Mouse (Mus musculus) right cerebral cortex, postnatal 25 days (tissue): Measurements from ENCODE around the gene Mrpl24.
"Not testable (repeated sequence)": the region's sequence is repeated elsewhere in the genome, so short reads cannot be mapped to it uniquely, and the experiment has no call there.

Source experiments
- DNase-seq: peaks from one replicate; pipeline ENCODE4 v3.0.0; 2022

The Mrpl24 gene

DNA sequence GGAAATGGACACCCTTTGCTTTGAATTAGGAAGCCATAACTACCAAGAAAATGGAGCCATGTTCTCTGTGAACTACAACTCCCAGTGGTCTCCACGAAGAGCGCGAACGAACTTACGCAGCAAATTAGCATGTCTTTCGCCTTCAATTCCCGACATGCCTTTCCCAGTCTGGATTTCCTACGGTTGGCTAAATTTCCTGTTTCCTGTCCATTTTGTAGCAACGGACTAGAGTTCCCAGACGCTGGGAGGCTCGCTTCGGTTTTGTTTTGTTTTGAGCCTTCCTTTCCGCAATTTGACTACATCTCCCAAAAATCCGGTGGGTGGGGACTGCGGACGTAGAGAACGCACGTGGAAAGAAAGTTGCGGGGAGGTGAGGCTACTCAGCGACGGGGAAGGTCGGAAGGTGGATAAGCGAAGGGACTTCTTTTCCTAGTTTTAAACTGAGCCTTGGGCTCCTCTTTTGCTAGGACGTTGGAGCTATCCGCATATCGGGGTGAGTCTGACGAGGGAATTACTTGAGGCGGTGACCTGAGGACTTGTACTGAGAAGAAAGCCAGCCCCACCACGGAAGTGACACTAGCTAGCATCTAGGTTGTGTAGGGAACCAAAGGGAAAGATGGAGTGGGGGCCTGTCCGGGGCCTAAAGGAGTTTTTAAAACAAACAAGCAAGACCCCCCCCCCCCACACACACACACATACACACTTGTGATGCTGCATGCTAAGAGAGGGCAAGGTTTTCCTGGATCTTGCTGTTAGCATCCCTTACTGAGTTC, at the start of gene Mrpl24:
Gene Mrpl24 (plus strand): TSS at position 171 of the 773 bp plus-strand sequence.
- DNase-seq: peak; percentile 84

DNA sequence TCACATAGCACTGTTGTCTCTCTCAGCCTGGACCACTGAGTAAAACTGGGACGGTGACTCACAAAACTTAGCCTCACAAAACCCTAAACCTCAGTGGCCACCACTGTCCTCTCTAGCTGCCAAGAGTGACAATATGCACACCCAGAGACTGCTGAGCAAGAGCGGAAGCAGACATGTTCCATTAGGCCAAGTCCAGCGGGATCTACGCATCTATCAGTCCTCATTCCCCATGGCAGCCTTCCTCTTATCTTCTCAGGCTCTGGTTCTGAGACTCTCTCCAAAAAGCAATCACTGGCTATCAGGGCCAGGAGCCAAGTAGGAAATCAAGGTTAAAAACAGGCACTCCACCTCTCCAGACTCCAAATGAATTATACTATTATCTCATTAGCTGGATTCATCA, 41.6 kb upstream of the Mrpl24 start:
- no peak for DNase-seq

DNA sequence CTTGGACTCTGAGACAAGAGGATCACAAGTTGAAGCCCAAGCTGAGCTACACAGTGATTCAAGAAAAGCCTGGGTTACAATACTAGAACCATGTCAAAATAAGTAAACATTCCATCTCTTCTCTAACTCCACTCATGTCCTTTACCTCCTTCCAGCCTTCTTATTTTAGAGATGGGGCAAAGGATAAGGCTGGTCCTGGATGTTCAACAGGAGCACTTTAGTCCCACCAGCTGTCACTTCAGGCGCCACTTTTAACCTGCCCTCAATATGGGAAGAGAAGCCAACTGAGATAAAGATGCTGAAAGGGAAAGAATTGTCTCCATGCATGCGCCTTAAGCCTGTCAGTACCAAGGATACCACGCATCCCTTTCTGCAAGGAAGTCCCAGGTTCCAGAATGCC, 35.0 kb upstream of the Mrpl24 start:
- no peak for DNase-seq

DNA sequence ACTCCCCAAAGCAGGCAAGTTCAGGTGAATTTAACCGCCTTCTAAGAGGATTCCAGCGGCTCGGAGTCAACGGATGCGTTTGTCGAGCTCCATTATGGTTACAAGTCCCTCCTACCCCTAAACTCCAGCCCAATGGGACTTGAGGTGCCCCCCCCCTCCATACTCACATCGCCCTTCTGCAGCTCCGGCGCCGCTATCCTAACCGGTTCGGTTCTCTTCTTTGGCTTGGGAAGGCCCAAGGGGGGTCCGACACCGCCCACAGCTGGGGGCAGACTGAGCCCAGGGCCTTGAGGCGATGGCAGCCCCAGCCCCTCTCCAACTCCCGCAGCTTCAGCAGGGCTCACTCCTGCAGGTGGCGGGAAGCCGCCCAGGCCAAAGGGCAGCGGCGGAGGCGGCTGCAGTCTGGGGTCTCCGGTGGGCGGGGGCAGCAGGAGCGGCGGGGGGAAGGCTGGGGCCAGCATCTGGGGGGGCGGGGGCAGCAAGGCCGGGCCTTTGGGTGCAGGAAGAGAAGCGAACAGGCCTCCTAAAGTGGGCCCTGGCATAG, 34.5 kb upstream of the Mrpl24 start:
- no peak for DNase-seq

DNA sequence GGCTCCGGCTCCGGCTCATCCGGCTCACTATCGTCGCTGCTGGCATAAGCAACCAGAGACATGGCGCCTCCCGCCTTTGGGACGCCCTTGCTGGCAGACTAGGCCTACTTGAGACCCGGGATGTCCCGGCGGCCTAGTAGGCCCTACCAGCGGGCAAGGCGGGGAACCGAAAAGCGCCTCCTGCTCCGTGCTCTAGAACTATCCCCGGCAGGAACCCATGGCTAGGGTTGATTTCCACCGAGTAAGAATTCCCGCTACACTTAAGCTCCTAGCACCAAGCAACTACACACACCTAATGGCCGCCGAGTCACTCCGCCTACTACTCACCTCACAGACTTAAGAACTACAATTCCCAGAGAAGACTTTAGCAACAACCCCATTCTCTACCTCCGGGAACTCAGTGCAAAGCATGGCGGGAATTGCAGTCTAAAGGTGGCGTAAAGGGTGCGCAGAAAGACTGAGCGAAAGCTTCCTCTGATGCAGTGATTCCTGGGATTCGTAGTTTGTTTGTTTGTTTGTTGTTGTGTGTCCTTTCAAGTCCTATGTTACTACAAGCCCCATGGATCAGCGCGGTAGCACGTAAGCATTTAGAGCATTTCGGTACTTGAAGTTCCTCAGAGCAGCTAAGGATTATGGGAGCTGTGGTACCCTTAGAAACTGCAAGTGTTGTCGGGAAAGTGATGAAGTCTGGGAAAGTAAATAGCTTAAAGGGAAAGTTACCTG, 33.9 kb upstream of the Mrpl24 start, which contains the start of gene Prcc:
Gene Prcc (minus strand): TSS at position 328 of the 723 bp plus-strand sequence.
- DNase-seq: peak; percentile 91

DNA sequence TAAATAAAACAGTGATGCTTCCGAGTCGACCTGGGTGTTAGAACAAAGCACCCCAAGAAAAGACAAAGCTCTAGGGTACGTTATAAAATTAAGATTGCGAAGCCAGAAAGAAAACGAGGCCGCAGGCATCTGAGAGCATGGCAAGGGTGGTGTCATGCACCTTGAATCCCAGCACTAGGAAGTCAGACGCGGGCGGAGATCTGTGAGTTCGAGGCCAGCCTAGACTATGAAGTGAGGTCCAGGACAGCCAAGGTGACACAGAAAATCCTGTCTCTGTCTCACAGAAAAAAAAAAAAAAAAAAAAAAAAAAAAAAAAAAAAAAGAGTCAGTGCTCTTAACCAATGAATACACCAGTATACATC, 33.3 kb upstream of the Mrpl24 start:
- no peak for DNase-seq

DNA sequence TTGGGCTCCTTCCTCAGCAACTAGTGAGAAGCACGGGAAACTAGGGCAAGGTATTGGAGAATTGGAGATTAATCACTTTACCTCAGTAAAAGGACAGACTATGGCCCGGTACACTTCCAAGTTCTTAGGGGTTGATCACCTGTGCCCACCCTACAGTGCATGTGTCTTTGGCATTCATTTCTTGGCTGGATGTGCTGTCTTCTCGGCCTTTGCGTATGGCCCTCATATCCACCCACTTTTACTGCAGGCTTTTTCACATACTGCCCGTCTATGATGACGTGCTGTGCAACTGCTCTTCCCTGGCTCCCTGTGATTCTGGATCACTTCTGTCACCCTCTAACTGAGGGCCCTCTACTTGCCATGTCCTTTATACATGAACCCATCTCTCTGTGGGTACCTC, 32.9 kb upstream of the Mrpl24 start:
- no peak for DNase-seq

DNA sequence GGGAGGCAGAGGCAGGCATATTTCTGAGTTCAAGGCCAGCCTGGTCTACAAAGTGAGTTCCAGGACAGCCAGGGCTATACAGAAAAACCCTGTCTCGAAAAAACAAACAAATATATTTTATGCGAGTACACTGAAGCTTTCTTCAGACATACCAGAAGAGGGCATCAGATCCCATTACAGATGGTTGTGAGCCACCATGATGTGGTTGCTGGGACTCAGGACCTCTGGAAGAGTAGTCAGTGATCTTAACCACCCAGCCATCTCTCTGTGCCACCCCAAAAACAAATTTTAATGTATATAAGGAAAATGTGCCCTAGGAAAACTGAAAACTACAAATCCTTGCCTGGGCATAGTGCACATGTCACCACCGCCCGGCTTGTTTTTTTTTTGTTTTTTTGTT, 31.9 kb upstream of the Mrpl24 start:
- not testable (repeated sequence) for DNase-seq

DNA sequence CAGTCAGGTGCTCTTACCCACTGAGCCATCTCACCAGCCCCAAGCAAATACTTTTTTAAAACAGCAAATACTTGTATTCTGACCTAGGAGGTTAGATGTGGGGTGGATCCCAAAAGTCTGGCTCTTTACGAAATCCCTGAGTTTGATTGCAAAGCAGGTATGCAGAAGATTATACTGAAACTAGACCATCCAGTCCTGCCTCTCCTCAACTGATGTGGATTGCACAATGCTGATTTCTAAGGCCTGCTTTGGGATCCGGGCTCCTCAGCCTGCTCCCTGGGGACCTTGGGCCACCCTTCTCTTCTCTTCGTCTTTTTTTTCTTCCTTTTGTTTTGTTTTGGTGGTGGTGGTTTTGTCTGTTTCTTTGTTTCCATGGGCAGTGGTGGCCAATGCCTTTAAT, 27.8 kb upstream of the Mrpl24 start:
- no peak for DNase-seq

DNA sequence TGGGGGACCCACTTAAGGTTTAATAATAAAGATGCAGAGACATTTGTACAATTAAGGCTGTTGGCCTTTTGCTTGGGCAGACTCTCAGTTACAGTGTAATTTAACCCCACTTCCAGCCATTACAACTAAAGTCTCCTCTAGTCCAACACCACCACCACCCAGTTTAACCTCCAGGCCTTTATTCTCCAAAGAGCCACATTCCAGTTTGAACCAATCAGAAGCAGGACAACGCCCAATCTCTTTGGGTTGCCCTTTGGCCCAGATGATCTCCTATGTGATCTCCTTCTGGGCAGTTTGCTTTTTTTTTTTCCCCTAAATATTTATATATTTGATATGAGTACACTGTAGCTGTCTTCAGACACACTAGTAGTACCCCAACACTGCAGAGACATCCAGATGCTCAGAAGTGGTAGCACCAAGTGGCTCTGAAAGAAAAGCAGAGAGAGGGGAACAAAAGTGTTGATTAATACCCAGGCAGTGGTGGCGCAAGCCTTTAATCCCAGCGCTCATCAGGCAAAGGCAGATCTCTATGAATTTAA, 25.9 kb upstream of the Mrpl24 start:
- no peak for DNase-seq

DNA sequence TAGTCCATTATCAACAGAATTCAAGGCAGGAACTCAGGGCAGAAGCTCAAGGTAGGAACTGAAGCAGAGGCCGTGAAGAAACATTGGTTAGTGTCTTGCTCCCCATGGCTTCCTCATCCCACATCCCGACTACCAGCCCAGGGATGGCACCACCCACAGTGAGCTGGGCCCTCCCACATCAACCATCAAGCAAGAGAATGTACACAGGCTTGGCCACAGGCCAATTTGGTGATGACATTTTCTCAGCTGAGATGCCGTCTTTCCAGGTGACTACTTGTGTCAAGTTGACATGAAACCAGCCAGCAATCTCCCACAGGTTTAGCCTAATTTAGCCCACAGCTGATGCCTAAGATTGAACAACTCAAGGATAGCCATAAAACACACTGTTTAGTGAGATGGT, 20.0 kb upstream of the Mrpl24 start:
- no peak for DNase-seq

DNA sequence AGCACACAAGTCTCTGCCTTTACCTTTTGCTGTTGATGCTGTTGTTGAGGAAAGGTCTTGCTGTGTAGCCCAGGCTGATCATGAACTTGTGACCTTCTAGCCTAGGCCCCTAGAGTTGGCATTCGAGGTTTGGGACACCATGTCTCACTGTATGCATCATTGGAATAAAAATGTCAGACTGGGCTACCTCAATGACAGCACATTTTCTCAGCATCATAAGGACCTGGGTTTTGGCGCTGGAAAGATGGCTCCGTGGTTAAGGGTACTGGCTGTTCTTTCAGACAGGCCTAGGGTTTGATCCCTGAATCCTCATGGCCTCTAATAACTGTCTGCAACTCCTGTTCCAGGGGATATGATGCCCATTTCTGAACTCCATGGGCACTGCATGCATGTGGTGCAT, 19.5 kb upstream of the Mrpl24 start:
- no peak for DNase-seq

DNA sequence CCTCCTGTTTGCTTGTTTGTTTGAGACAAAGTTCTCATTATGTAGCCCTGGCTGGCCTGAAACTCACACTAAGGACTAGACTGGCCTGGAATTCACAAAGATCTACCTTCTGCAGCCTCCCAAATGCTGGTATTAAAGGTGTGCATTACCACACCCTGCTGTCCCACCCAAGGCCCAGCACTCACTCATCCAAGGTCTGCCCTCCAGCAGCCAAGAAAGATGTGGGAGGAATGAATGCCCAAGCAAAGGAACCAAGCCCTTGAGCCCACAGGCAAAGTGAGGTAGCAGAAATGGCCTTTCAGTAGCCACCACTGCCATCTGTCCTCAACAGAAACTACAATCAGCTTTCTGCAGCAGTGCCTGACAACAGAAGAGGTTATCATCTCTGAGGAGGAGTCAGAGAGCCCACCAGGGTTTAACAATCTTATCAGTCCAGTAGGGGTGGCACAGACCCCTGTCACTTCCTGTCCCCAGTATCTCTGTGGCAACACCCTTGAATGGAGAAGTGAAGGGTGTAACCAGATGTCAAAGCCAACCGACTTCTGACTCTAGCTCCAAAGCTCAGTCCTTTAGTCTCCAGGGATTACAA, 18.2 kb upstream of the Mrpl24 start:
- DNase-seq: no peak

DNA sequence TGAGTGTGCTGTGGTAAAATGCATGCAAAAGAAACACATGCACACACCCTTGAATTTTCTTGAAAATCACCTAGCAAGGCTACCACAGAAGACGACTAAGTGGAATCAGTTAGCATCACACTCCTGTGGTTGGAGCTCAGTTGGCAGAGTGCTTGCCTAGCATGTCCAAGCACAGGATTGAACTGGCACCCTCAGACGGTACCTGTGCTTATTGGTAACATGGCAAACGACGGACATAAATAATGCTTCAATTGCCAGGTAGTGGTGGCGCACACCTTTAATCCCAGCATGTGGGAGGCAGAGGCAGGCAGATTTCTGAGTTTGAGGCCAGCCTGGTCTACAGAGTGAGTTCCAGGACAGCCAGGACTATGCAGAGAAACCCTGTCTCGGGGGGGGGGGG, 17.3 kb upstream of the Mrpl24 start:
- DNase-seq: not testable (repeated sequence)

DNA sequence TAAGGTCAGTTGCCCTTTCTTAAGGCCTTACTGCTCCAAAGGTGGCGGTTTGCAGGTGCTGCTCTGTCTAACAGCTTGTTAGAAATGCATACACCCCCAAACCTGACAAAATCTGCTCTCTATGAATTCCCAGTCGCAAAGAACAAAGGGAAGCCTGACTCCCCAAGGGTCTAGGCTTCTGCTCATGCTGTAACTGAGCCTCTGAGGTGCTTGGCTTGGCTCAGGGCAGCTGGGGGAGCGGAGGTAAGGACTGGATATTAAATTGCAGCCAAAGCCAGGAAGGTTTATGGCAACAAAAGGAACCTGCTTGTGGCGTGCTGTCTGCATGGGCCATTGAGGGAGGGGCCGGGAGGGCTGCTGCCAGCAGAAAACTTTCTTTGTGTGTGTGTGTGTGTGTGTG, 15.5 kb upstream of the Mrpl24 start:
- DNase-seq: no peak

DNA sequence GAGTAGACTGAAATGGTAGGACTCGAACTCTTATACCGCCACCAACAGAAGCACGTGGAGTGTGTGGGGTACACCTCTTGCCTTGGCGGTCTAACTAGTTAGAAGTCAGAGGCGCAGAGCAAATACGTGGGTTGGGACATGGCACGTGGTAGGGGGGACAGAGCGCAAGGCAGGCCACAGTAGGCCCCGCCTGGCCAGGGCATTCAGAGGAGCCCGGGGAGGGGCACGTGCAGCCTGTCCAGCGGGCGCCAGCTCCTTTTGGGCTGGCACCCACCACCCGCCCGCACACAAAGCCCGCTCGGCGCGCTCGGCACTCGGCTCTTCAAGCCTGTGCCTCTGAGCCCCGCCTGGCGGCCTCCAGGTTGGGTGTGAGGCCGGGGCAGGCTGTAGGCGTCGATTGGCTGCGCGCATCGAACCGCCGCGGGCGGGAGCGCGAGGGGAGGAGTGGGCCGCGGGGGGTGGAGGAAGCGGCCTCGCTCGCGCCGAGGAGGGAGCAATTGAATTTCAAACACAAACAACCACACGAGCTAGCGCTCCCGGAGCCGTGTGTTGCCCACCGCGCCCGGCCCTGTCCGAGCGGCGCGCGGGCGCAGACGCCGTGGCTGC, 13.3 kb upstream of the Mrpl24 start, which contains the start of gene Hdgf:
Gene Hdgf (plus strand): TSS at position 442 of the 606 bp plus-strand sequence.
- peak; percentile 94 for DNase-seq

DNA sequence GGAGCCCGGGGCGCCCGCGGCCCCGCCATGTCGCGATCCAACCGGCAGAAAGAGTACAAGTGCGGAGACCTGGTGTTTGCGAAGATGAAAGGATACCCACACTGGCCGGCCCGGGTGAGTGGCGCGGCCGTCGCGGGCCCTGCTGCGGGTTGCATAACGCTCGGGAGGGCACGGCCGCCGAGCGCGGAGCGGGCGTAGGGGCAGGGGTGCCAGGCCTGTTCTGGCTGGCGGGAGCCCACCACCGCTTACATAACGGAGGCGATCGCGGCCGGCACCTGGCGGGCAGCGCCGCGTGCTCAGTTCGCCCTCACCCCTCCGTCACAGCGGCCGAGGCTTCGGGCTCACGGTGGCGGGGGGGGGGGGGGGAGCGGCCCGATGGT, 12.7 kb upstream of the Mrpl24 start:
- DNase-seq: no peak

DNA sequence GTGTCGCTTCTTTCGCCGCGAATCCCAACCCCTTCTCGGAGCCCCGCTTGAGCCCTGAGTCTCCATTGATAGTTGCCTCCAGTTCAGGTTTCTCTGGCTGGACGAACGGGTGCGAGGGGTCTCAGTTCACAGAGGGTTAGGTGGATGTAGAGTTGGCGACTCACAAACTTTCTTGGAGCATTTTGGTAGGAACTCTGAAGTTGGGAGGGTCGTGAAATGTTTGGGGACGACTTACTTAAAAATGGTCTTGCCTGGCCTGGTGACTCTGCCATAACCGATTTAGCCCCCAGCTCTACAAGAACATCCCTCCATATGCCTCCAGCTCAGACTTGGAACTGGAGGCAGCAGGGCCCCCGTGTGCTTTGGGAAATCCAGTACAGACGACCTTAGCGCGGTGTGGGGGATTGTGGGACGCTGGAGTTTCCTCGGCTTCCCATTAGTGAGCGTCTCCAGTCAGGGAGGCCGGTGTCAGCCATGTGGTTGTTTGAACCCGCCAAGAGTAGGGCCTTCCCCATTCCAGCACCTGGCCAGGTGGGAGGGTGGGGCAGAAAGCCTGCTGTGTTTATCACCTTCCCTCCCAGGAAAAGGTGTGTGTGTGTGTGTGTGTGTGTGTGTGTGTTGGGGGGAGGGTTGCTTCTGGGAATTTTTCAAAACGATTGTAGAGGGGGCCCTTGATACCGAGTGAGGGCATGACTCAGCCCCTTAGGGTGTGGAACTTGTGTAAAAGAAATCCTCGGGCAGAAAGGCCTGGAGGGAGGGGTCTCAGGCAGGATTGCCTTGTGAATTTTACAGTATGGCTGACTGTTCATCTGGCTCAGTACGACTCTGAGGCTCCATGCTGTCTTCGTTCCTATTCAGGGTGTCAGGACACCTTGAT, 12.1 kb upstream of the Mrpl24 start:
- DNase-seq: peak; percentile 29

DNA sequence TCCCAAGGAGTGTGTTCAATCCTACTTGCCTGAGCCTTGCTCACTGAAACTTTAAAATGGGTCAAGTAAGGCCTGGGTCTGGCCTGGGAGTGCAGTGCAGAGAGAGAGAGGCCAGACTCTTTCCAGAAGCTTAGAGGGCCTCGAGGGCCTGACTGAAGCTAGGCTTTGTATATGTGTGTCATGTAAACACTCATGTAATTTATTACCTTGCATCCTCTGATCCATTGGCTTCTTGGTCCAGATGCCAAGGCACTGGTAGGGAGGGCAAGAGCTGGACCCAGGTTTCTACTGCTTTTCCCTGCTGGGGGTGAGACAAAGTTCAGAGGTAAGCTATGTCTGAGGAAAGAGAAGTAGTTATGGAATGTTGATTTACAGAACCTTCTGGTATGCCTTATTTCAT, 11.4 kb upstream of the Mrpl24 start:
- no peak for DNase-seq

DNA sequence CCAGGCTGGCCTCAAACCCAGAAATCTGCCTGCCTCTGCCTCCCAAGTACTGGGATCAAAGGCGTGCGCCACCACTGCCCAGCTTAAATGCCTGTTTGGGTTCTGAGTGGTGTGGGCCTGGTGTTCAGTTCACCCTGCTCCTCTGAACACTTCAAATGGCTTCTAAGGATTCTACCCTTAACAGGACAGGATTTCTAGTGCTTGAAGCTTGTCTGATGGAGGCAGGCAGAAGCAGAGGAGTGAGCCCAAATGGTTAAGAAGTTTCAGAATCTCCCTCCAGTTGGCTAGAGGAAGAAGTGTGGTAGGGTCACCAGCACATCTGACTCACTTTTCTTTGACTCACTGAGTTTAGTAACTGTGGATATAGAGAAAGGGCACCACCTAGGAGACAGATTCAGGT, 9.9 kb upstream of the Mrpl24 start:
- no peak for DNase-seq

DNA sequence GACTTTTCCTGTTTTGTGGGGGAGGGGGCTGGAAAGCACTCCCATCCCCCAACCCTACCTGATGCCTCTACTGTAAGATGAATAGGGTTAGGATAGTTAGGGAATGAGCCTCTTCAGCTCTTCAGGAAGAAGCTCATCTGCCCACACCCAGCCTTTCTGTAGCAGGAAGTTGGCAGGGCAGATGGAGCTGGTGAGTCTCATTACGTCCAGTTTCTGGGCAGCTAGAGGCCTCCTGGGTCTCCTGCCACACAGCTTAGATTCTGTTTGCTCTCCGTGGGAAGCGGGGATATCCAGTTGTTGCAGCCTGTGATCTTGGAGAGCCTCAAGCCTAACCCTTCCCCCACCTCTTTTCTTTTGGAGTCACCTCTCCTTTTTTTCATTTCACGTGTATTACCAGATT, 9.4 kb upstream of the Mrpl24 start:
- DNase-seq: no peak

DNA sequence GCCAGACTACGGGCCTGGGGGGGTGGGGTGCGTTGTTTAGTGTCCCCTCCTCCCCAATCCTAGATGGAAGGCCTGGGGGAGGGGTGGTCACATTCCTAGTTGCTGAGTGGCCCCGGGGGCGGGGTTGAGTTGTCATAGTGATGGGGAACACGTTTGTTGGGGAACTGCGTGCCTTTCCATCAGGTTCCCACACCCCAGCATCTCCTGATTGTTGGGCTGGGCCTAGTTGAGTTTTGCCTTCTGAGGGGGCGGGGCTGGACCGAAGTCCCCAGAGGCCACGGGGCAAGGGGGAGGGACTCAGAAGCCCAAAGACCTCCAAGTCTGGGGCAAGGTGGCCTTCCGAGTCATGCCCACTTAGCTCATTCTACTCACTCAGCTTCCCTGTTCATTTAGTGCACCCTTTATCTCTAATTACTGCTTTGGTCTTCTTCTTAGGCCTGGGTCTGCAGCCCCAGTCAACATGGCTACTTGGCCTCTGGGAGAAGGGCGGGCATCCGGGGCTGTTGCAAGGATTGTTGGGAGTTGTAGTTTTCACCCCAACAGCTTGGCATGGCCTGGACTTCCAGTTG, 8.6 kb upstream of the Mrpl24 start:
- no peak for DNase-seq
